Mouse (Mus musculus): ENCODE measurements around the gene Dennd4a. TPM values are rescaled to one million over a fixed set of nuclear protein-coding genes. Genes with fewer than 3 reads are reported as not detected.
A peak's percentile ranks its signal among the peaks of the same experiment; 100 is the strongest.

The Dennd4a gene
- polyA plus RNA-seq, 1 experiment from 2014 or later = 13.7 TPM

- Histone ChIP-seq H3K4me3 (ENCODE audit: low read depth, low read length) (no peak overlapping the region), H3K4me1 (ENCODE audit: insufficient read depth) (no peaks in the 10 kb centered on the region), H3K27me3 (ENCODE audit: insufficient read depth, low read length) (no peaks in the 10 kb centered on the region), H3K4me2 (ENCODE audit: low read depth, low read length) (no peak overlapping the region), H3K27ac (ENCODE audit: low read depth) (no peak overlapping the region), H3K9me3 (ENCODE audit: low read length) (no peaks in the 10 kb centered on the region), H3K9ac (replicated peaks) (no peak overlapping the region), H3K36me3 (replicated peaks; ENCODE audit: insufficient read depth, low read length) (peaks cover 73% of the 10 kb centered on the region)
- WGBS (ENCODE audit: insufficient replicate concordance) = 88% methylated on average over 14 of the region's 14 CpGs
- ATAC-seq (no peak), DNase-seq (no peak)
- no peak for TF ChIP-seq CTCF (IDR thresholded peaks at IDR 0.05; ENCODE audit: low read depth)
- no peak for TF ChIP-seq EP300 (IDR thresholded peaks at IDR 0.05; ENCODE audit: low read depth)
Measured at GRCm38 (mm10) chr9:64904917-64905640, 93.9 kb downstream of the Dennd4a start.

- Histone ChIP-seq H3K4me2 (ENCODE audit: low read depth, low read length) (no peak overlapping the region), H3K4me3 (ENCODE audit: low read depth, low read length) (no peak overlapping the region), H3K9ac (replicated peaks) (no peak overlapping the region), H3K27me3 (ENCODE audit: insufficient read depth, low read length) (no peaks in the 10 kb centered on the region), H3K9me3 (ENCODE audit: low read length) (no peaks in the 10 kb centered on the region), H3K36me3 (replicated peaks; ENCODE audit: insufficient read depth, low read length) (peaks cover 78% of the 10 kb centered on the region), H3K4me1 (ENCODE audit: insufficient read depth) (no peaks in the 10 kb centered on the region), H3K27ac (ENCODE audit: low read depth) (no peak overlapping the region)
- WGBS (ENCODE audit: insufficient replicate concordance) = 93% methylated on average over 3 of the region's 3 CpGs
- DNase-seq (no peak), ATAC-seq (no peak)
- TF ChIP-seq CTCF (IDR thresholded peaks at IDR 0.05; ENCODE audit: low read depth) = no peak
- TF ChIP-seq EP300 (IDR thresholded peaks at IDR 0.05; ENCODE audit: low read depth) = no peak
Measured at GRCm38 (mm10) chr9:64907441-64907840, 96.3 kb downstream of the Dennd4a start.

- ATAC-seq (peak; percentile 33; the same call in 1 of the 2 replicates), DNase-seq (peak; percentile 27)
- 85% methylated on average over 4 of the region's 4 CpGs for WGBS (ENCODE audit: insufficient replicate concordance)
- peak overlapping the region; percentile 86 for H3K27ac ChIP-seq (ENCODE audit: low read depth)
- H3K4me2 ChIP-seq (ENCODE audit: low read depth, low read length) = no peak overlapping the region
- H3K36me3 ChIP-seq (replicated peaks; ENCODE audit: insufficient read depth, low read length) = peaks cover 79% of the 10 kb centered on the region
- TF ChIP-seq EP300 (IDR thresholded peaks at IDR 0.05; ENCODE audit: low read depth) (no peak), CTCF (IDR thresholded peaks at IDR 0.05; ENCODE audit: low read depth) (no peak)
- H3K4me1 ChIP-seq (ENCODE audit: insufficient read depth) = no peaks in the 10 kb centered on the region
- H3K27me3 ChIP-seq (ENCODE audit: insufficient read depth, low read length) = no peaks in the 10 kb centered on the region
- H3K9ac ChIP-seq (replicated peaks) = no peak overlapping the region
- no peak overlapping the region for H3K4me3 ChIP-seq (ENCODE audit: low read depth, low read length)
- no peaks in the 10 kb centered on the region for H3K9me3 ChIP-seq (ENCODE audit: low read length)
Measured at GRCm38 (mm10) chr9:64913406-64913805, 102.3 kb downstream of the Dennd4a start.

- DNase-seq (no peak), ATAC-seq (peak; percentile 85)
- Histone ChIP-seq H3K4me2 (ENCODE audit: low read depth, low read length) (no peak overlapping the region), H3K27me3 (ENCODE audit: insufficient read depth, low read length) (no peaks in the 10 kb centered on the region), H3K9me3 (ENCODE audit: low read length) (no peaks in the 10 kb centered on the region), H3K36me3 (replicated peaks; ENCODE audit: insufficient read depth, low read length) (peaks cover 81% of the 10 kb centered on the region), H3K9ac (replicated peaks) (no peak overlapping the region), H3K27ac (ENCODE audit: low read depth) (peak overlapping the region; percentile 86), H3K4me1 (ENCODE audit: insufficient read depth) (no peaks in the 10 kb centered on the region), H3K4me3 (ENCODE audit: low read depth, low read length) (no peak overlapping the region)
- WGBS (ENCODE audit: insufficient replicate concordance) = 81% methylated on average over 2 of the region's 2 CpGs
- no peak for TF ChIP-seq CTCF (IDR thresholded peaks at IDR 0.05; ENCODE audit: low read depth)
- no peak for TF ChIP-seq EP300 (IDR thresholded peaks at IDR 0.05; ENCODE audit: low read depth)
Measured at GRCm38 (mm10) chr9:64913973-64914372, 102.8 kb downstream of the Dennd4a start.

- Histone ChIP-seq H3K4me2 (ENCODE audit: low read depth, low read length) (no peak overlapping the region), H3K36me3 (replicated peaks; ENCODE audit: insufficient read depth, low read length) (peaks cover 80% of the 10 kb centered on the region), H3K4me3 (ENCODE audit: low read depth, low read length) (no peak overlapping the region), H3K27me3 (ENCODE audit: insufficient read depth, low read length) (no peaks in the 10 kb centered on the region), H3K9ac (replicated peaks) (no peak overlapping the region), H3K9me3 (ENCODE audit: low read length) (no peaks in the 10 kb centered on the region), H3K4me1 (ENCODE audit: insufficient read depth) (no peaks in the 10 kb centered on the region), H3K27ac (ENCODE audit: low read depth) (no peak overlapping the region)
- ATAC-seq = no peak
- DNase-seq = no peak
- 34% methylated on average over 4 of the region's 4 CpGs for WGBS (ENCODE audit: insufficient replicate concordance)
- TF ChIP-seq EP300 (IDR thresholded peaks at IDR 0.05; ENCODE audit: low read depth) (no peak), CTCF (IDR thresholded peaks at IDR 0.05; ENCODE audit: low read depth) (no peak)
Measured at GRCm38 (mm10) chr9:64914629-64915028, 103.5 kb downstream of the Dennd4a start.

GRCm38 (mm10) chr9:64918560-64918959, 107.4 kb downstream of the Dennd4a start:
- no peak; the same call in 1 of the 2 replicates for ATAC-seq
- peak overlapping the region; percentile 45 for H3K4me2 ChIP-seq (ENCODE audit: low read depth, low read length)
- H3K9me3 ChIP-seq (ENCODE audit: low read length) = no peaks in the 10 kb centered on the region
- no peak overlapping the region for H3K9ac ChIP-seq (replicated peaks)
- H3K4me1 ChIP-seq (ENCODE audit: insufficient read depth) = no peaks in the 10 kb centered on the region
- peaks cover 67% of the 10 kb centered on the region for H3K36me3 ChIP-seq (replicated peaks; ENCODE audit: insufficient read depth, low read length)
- no peak overlapping the region for H3K27ac ChIP-seq (ENCODE audit: low read depth)
- no peak for DNase-seq
- no peak for TF ChIP-seq CTCF (IDR thresholded peaks at IDR 0.05; ENCODE audit: low read depth)
- TF ChIP-seq EP300 (IDR thresholded peaks at IDR 0.05; ENCODE audit: low read depth) = no peak
- 42% methylated on average over 16 of the region's 16 CpGs for WGBS (ENCODE audit: insufficient replicate concordance)
- H3K27me3 ChIP-seq (ENCODE audit: insufficient read depth, low read length) = no peaks in the 10 kb centered on the region
- H3K4me3 ChIP-seq (ENCODE audit: low read depth, low read length) = peak overlapping the region; percentile 22; the same call in 1 of the 2 replicates

Data from liver, postnatal 0 days (tissue).